Mouse (Mus musculus): ENCODE measurements around the gene Zscan12.

GRCm38 (mm10) chr13:21363719-21364118 is 1.1 kb downstream of the Zscan12 start:
- TF ChIP-seq POLR2A (IDR thresholded peaks at IDR 0.05; ENCODE audit: low read depth, low read length) (no peak), CTCF (IDR thresholded peaks at IDR 0.05; ENCODE audit: extremely low read depth, insufficient read length, insufficient replicate concordance, low read depth, low read length) (no peak)

Measured in small intestine, adult 2 months (tissue).